Mouse (Mus musculus) heart, adult 2 months (tissue): ENCODE results near the gene Acot7. TPM values are rescaled to one million over a fixed set of nuclear protein-coding genes. Genes with fewer than 3 reads are reported as not detected.

ENCODE experiments used
- DNase-seq, 2 experiments: peaks; one replicate each; pipeline ENCODE4 v3.0.0; 2021
- H3K27ac ChIP-seq: fragments of 200-600 bp; 2 replicates; pipeline ENCODE4 v1.8.1; 2022
- H3K27me3 ChIP-seq: fragments of 200-500 bp; 2 replicates; pipeline ENCODE4 v1.6.1; 2012; ENCODE audit warnings: mild to moderate bottlenecking, low read length, inconsistent platforms, mixed read lengths; ENCODE audit not compliant: control insufficient read depth, insufficient read depth
- H3K36me3 ChIP-seq: fragments of 200-500 bp; 2 replicates; pipeline ENCODE4 v1.6.1; 2012; ENCODE audit warnings: low read length, inconsistent platforms; ENCODE audit not compliant: control insufficient read depth, insufficient read depth
- H3K4me1 ChIP-seq: fragments of 200-500 bp; 2 replicates; pipeline ENCODE4 v1.6.1; 2011; ENCODE audit warnings: low read length; ENCODE audit not compliant: control insufficient read depth, insufficient read depth
- H3K4me3 ChIP-seq: fragments of 200-600 bp; 2 replicates; pipeline ENCODE4 v1.8.1; 2022
- H3K79me2 ChIP-seq: fragments of 200-500 bp; replicated peaks from 2 replicates; pipeline ENCODE4 v1.6.1; 2012; ENCODE audit warnings: mild to moderate bottlenecking, inconsistent platforms, low read length, moderate library complexity, mixed read lengths; ENCODE audit not compliant: control insufficient read depth, insufficient read depth
- H3K9ac ChIP-seq: fragments of 200-500 bp; 2 replicates; pipeline ENCODE4 v1.6.1; 2012; ENCODE audit warnings: low read depth, mild to moderate bottlenecking, control low read depth, inconsistent platforms, low read length, mixed read lengths
- CTCF ChIP-seq: fragments of 200-600 bp; IDR thresholded peaks from 2 replicates; pipeline ENCODE4 v1.8.1; 2022; ENCODE audit warnings: antibody characterized with exemption, mild to moderate bottlenecking, moderate library complexity
- EP300 ChIP-seq: fragments of 200-500 bp; IDR thresholded peaks from 2 replicates; pipeline ENCODE4 v1.6.1; 2011; ENCODE audit warnings: low read depth, low read length, control low read depth; ENCODE audit not compliant: insufficient read depth
- POLR2A ChIP-seq: fragments of 200-500 bp; IDR thresholded peaks from 2 replicates; pipeline ENCODE4 v1.6.1; 2011; ENCODE audit warnings: mild to moderate bottlenecking, low read depth, low read length, control low read depth; ENCODE audit not compliant: insufficient read depth
- WGBS: fragments of 180-500 bp; shearing (Covaris S2); methylation state at CpG from one replicate; pipeline ENCODE4 v1.1.7; 2018; 5-methylcytosine and 5-hydroxymethylcytosine counted together
- intact Hi-C: fragments of 180-260 bp; cut with DNase I; formaldehyde crosslinking; loops from one replicate; pipeline ENCODE4 v1.15.1; 2025
- polyA plus RNA-seq: library from polyadenylated mRNA; depleted of rRNA; stranded (reverse); fragments of >200 nt; gene quantifications from 2 replicates; pipeline ENCODE4 v1.2.3, GENCODE M21; 2012; rRNA removed
- total RNA-seq, 2 experiments: library from RNA; stranded (reverse); gene quantifications; 2 replicates each; pipeline ENCODE4 v1.2.3; 2021

Gene Acot7
- total and polyA plus RNA-seq, 3 experiments: 51.7 to 64.8 (median 58.1) TPM

- Histone ChIP-seq H3K9ac (peak within 1 kb of the TSS; percentile 66), H3K36me3 (no peaks in the 10 kb centered on the region), H3K4me3 (peak within 1 kb of the TSS; percentile 38), H3K27me3 (no peaks in the 10 kb centered on the region; the same call in 1 of the 2 replicates), H3K27ac (peak within 1 kb of the TSS; percentile 85), H3K4me1 (no peaks in the 10 kb centered on the region), H3K79me2 (no peaks in the 10 kb centered on the region)
- TF ChIP-seq EP300: 0 out of 2 replicates have a peak, but pooled peaks have one; percentile 41
- TF ChIP-seq CTCF: peak; percentile 76
- peak; percentile 84; the same call in 1 of the 2 replicates for TF ChIP-seq POLR2A
- DNase-seq: peak; percentile 73 to 74
- intact Hi-C loops: loop anchor here (2.0 kb wide), 1 partner anchor 22 kb away; the partner anchor contains the start of gene Icmt
- WGBS: 2% methylated on average over 26 of the region's 26 CpGs
Observed at GRCm38 (mm10) chr4:152318517-152319234, 140.7 kb downstream of the Acot7 start, which contains the start of gene Rnf207. Gene Rnf207 (minus strand): TSS chr4:152318993.

Other genes with a start within 250 kb of the Acot7 start
- 10 to 100 TPM; 71.0 to 84.3 TPM for gene Dnajc11, start 244.4 kb upstream of the Acot7 start, total RNA-seq
- gene Dnajc11, start 244.4 kb upstream of the Acot7 start, polyA plus RNA-seq: 55.9 and 66.9 TPM in 2 replicates
- gene Thap3, start 189.1 kb upstream of the Acot7 start, total RNA-seq: 10 to 100 TPM; 12.0 to 13.5 TPM
- 20.8 and 27.6 TPM in 2 replicates for gene Thap3, start 189.1 kb upstream of the Acot7 start, polyA plus RNA-seq
- gene Phf13, start 181.9 kb upstream of the Acot7 start, total RNA-seq: 1 to 10 TPM; 4.5 to 4.8 TPM
- gene Phf13, start 181.9 kb upstream of the Acot7 start, polyA plus RNA-seq: 3.0 and 3.7 TPM in 2 replicates
- gene Klhl21, start 169.3 kb upstream of the Acot7 start, total RNA-seq: 10 to 100 TPM; 69.9 to 93.5 TPM
- gene Klhl21, start 169.3 kb upstream of the Acot7 start, polyA plus RNA-seq: 50.4 and 56.2 TPM in 2 replicates
- gene Zbtb48, start 150.5 kb upstream of the Acot7 start, total RNA-seq: 1 to 10 TPM; 4.3 to 5.6 TPM
- gene Zbtb48, start 150.5 kb upstream of the Acot7 start, polyA plus RNA-seq: 5.0 and 8.8 TPM in 2 replicates
- under 1 TPM; 0.08 to 0.11 TPM for gene Tas1r1, start 139.6 kb upstream of the Acot7 start, total RNA-seq
- 0.08 TPM in 1 of 2 replicates, not detected in the other for gene Tas1r1, start 139.6 kb upstream of the Acot7 start, polyA plus RNA-seq
- 1 to 10 TPM; 9.7 to 9.8 TPM for gene Nol9, start 138.8 kb upstream of the Acot7 start, total RNA-seq
- gene Nol9, start 138.8 kb upstream of the Acot7 start, polyA plus RNA-seq: 7.3 and 9.7 TPM in 2 replicates
- gene Plekhg5, start 105.6 kb upstream of the Acot7 start, total RNA-seq: 10 to 100 TPM; 11.5 to 16.7 TPM
- 20.3 and 20.5 TPM in 2 replicates for gene Plekhg5, start 105.6 kb upstream of the Acot7 start, polyA plus RNA-seq
- 1 to 10 TPM; 1.4 to 2.4 TPM for gene Tnfrsf25, start 62.2 kb upstream of the Acot7 start, total RNA-seq
- gene Tnfrsf25, start 62.2 kb upstream of the Acot7 start, polyA plus RNA-seq: 6.1 and 7.4 TPM in 2 replicates
- 1 to 10 TPM; 2.4 to 2.5 TPM for gene Espn, start 25.8 kb upstream of the Acot7 start, total RNA-seq
- gene Espn, start 25.8 kb upstream of the Acot7 start, polyA plus RNA-seq: 2.7 and 3.2 TPM in 2 replicates
- gene Hes2, start 19.3 kb upstream of the Acot7 start, total RNA-seq: not detected
- not detected in 2 replicates for gene Hes2, start 19.3 kb upstream of the Acot7 start, polyA plus RNA-seq
- 10 to 100 TPM in 1 of 2 experiments, 1 to 10 TPM in 1; 8.6 to 11.9 TPM for gene Gpr153, start 96.1 kb downstream of the Acot7 start, total RNA-seq
- gene Gpr153, start 96.1 kb downstream of the Acot7 start, polyA plus RNA-seq: 18.0 and 24.0 TPM in 2 replicates
- not detected for gene Hes3, start 113.5 kb downstream of the Acot7 start, total RNA-seq
- not detected in 2 replicates for gene Hes3, start 113.5 kb downstream of the Acot7 start, polyA plus RNA-seq
- 10 to 100 TPM; 26.4 to 28.2 TPM for gene Icmt, start 119.1 kb downstream of the Acot7 start, total RNA-seq
- gene Icmt, start 119.1 kb downstream of the Acot7 start, polyA plus RNA-seq: 17.7 and 27.2 TPM in 2 replicates
- gene Rnf207, start 140.9 kb downstream of the Acot7 start, total RNA-seq: 10 to 100 TPM; 34.5 to 47.7 TPM
- gene Rnf207, start 140.9 kb downstream of the Acot7 start, polyA plus RNA-seq: 155 and 167 TPM in 2 replicates
- gene Rpl22, start 147.6 kb downstream of the Acot7 start, total RNA-seq: 100 to 1,000 TPM; 242 to 276 TPM
- gene Rpl22, start 147.6 kb downstream of the Acot7 start, polyA plus RNA-seq: 40.9 and 76.8 TPM in 2 replicates
- under 1 TPM; 0.13 to 0.48 TPM for gene Chd5, start 160.5 kb downstream of the Acot7 start, total RNA-seq
- gene Chd5, start 160.5 kb downstream of the Acot7 start, polyA plus RNA-seq: 0.18 and 0.29 TPM in 2 replicates